Comparison of ENCODE assay signal across 12 mouse cellular contexts in the genomic region with DNA sequence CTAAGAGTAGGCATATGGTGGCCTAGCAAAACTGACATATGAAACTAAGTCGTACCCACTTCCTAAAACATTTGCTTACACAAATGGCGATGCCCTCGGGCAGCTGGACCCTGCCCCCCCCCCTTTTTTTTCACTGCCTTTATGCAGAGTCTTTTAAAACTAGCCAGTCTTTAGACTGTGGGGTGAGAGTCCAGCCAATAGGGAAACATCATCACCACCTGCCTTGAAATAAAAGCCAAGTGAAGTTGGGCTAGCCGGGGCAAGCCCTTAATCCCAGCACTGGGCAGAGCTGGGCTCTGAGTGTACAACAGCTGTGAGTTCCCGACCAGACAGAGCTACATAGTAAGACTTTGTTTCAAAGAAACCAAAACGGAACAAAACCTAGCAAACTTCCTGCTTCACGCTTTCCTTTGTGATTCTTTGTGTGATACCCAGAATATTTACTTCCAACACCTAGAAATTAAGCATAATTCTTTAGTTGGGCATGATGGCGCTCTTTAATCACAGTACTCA. TPM values are rescaled to one million over a fixed set of nuclear protein-coding genes. Genes with fewer than 3 reads are reported as not detected.
DNase-seq lines count a peak whose midpoint lies in the region; ATAC-seq lines count a peak whose summit lies in the region.
"Had no signal": no experiment of that assay in that cellular context is flagged by ENCODE, and none has a peak within 500 bp of the region (broad histone marks: within the 10 kb centered on the region; RNA-seq: fewer than 3 reads in every experiment).

No protein-coding gene starts in this region.

- ATAC-seq in inflammation-experienced regulatory T-cells, adult 6 months = peak; percentile 53
- ATAC-seq: lung, postnatal 0 days; midbrain, embryonic 15.5 days had no signal

- DNase-seq in testis, postnatal 14 days (ENCODE audit: low spot score) = peak; percentile 38
- no peak for DNase-seq in testis, postnatal 10 days (ENCODE audit: low spot score)
- DNase-seq in T-cell, adult 2 months (ENCODE audit: low spot score) = peak; percentile 19
- DNase-seq in lung, postnatal 4 days = no peak
- DNase-seq in ovary, postnatal 10 days (ENCODE audit: low spot score) = no peak
- DNase-seq in left cerebral cortex, adult 18-20 months (ENCODE audit: low spot score in 2 of 2) = no peak
- DNase-seq: adrenal gland, adult 8-10 months; gastrocnemius, adult 2 months; kidney, postnatal 10 days had no signal

RNA-seq across cellular contexts. Expression of gene Sgpp1, which starts 9.1 kb away (rescaled TPM):
- 10 to 100 TPM; 10.7 to 18.4 (median 12.1) TPM for polyA plus RNA-seq in inflammation-experienced regulatory T-cells, adult 6 months (2017; shearing (Covaris generic))
- total RNA-seq in left cerebral cortex, adult 18-20 months (2021) = 10 to 100 TPM; 30.2 to 32.9 TPM

RNA-seq across cellular contexts. Expression of gene Wdr89, which starts 57.1 kb away (rescaled TPM):
- 10 to 100 TPM; 15.7 to 29.2 (median 21.9) TPM for polyA plus RNA-seq in inflammation-experienced regulatory T-cells, adult 6 months (2017; shearing (Covaris generic))
- total RNA-seq in left cerebral cortex, adult 18-20 months (2021) = 1 to 10 TPM; 3.0 TPM

Comparison
In these comparisons a context has a peak if more than half of its experiments do, and no peak if none do; other contexts are left out.
1. DNase-seq: peak in testis, postnatal 14 days (single experiment) and T-cell, adult 2 months (single experiment); none in testis, postnatal 10 days (single experiment), lung, postnatal 4 days (0 of 2), ovary, postnatal 10 days (single experiment) and left cerebral cortex, adult 18-20 months (0 of 2).